Mouse (Mus musculus) stomach, postnatal 0 days (tissue): ENCODE measurements around the gene Mex3d.

ENCODE experiments used
- CTCF ChIP-seq: IDR thresholded peaks from 2 replicates; pipeline ENCODE4 v1.5.1; 2016; ENCODE audit warnings: antibody characterized with exemption, low read depth, mild to moderate bottlenecking, moderate library complexity
- EP300 ChIP-seq: optimal IDR thresholded peaks from 2 replicates; pipeline ENCODE3; 2016; ENCODE audit warnings: antibody characterized with exemption

GRCm38 (mm10) chr10:80371983-80372382, 15.5 kb downstream of the Mex3d start:
- TF ChIP-seq CTCF (no peak), EP300 (no peak)
